Mouse (Mus musculus) heart, adult 2 months (tissue): ENCODE data around the gene Cmip. TPM values are rescaled to one million over a fixed set of nuclear protein-coding genes. Genes with fewer than 3 reads are reported as not detected.

Experiments
- DNase-seq, 2 experiments: peaks; one replicate each; pipeline ENCODE4 v3.0.0; 2021
- H3K27ac ChIP-seq: fragments of 200-600 bp; 2 replicates; pipeline ENCODE4 v1.8.1; 2022
- H3K27me3 ChIP-seq: fragments of 200-500 bp; 2 replicates; pipeline ENCODE4 v1.6.1; 2012; ENCODE audit warnings: mild to moderate bottlenecking, low read length, inconsistent platforms, mixed read lengths; ENCODE audit not compliant: control insufficient read depth, insufficient read depth
- H3K36me3 ChIP-seq: fragments of 200-500 bp; 2 replicates; pipeline ENCODE4 v1.6.1; 2012; ENCODE audit warnings: low read length, inconsistent platforms; ENCODE audit not compliant: control insufficient read depth, insufficient read depth
- H3K4me1 ChIP-seq: fragments of 200-500 bp; 2 replicates; pipeline ENCODE4 v1.6.1; 2011; ENCODE audit warnings: low read length; ENCODE audit not compliant: control insufficient read depth, insufficient read depth
- H3K4me3 ChIP-seq: fragments of 200-600 bp; 2 replicates; pipeline ENCODE4 v1.8.1; 2022
- H3K79me2 ChIP-seq: fragments of 200-500 bp; replicated peaks from 2 replicates; pipeline ENCODE4 v1.6.1; 2012; ENCODE audit warnings: mild to moderate bottlenecking, inconsistent platforms, low read length, moderate library complexity, mixed read lengths; ENCODE audit not compliant: control insufficient read depth, insufficient read depth
- H3K9ac ChIP-seq: fragments of 200-500 bp; 2 replicates; pipeline ENCODE4 v1.6.1; 2012; ENCODE audit warnings: low read depth, mild to moderate bottlenecking, control low read depth, inconsistent platforms, low read length, mixed read lengths
- CTCF ChIP-seq: fragments of 200-600 bp; IDR thresholded peaks from 2 replicates; pipeline ENCODE4 v1.8.1; 2022; ENCODE audit warnings: antibody characterized with exemption, mild to moderate bottlenecking, moderate library complexity
- EP300 ChIP-seq: fragments of 200-500 bp; IDR thresholded peaks from 2 replicates; pipeline ENCODE4 v1.6.1; 2011; ENCODE audit warnings: low read depth, low read length, control low read depth; ENCODE audit not compliant: insufficient read depth
- POLR2A ChIP-seq: fragments of 200-500 bp; IDR thresholded peaks from 2 replicates; pipeline ENCODE4 v1.6.1; 2011; ENCODE audit warnings: mild to moderate bottlenecking, low read depth, low read length, control low read depth; ENCODE audit not compliant: insufficient read depth
- WGBS: fragments of 180-500 bp; shearing (Covaris S2); methylation state at CpG from one replicate; pipeline ENCODE4 v1.1.7; 2018; 5-methylcytosine and 5-hydroxymethylcytosine counted together
- intact Hi-C: fragments of 180-260 bp; cut with DNase I; formaldehyde crosslinking; loops from one replicate; pipeline ENCODE4 v1.15.1; 2025
- polyA plus RNA-seq: library from polyadenylated mRNA; depleted of rRNA; stranded (reverse); fragments of >200 nt; gene quantifications from 2 replicates; pipeline ENCODE4 v1.2.3, GENCODE M21; 2012
- total RNA-seq, 2 experiments: library from RNA; stranded (reverse); gene quantifications; 2 replicates each; pipeline ENCODE4 v1.2.3; 2021

Cmip gene
- total and polyA plus RNA-seq, 3 experiments: 13.6 to 20.8 (median 20.1) TPM

DNA sequence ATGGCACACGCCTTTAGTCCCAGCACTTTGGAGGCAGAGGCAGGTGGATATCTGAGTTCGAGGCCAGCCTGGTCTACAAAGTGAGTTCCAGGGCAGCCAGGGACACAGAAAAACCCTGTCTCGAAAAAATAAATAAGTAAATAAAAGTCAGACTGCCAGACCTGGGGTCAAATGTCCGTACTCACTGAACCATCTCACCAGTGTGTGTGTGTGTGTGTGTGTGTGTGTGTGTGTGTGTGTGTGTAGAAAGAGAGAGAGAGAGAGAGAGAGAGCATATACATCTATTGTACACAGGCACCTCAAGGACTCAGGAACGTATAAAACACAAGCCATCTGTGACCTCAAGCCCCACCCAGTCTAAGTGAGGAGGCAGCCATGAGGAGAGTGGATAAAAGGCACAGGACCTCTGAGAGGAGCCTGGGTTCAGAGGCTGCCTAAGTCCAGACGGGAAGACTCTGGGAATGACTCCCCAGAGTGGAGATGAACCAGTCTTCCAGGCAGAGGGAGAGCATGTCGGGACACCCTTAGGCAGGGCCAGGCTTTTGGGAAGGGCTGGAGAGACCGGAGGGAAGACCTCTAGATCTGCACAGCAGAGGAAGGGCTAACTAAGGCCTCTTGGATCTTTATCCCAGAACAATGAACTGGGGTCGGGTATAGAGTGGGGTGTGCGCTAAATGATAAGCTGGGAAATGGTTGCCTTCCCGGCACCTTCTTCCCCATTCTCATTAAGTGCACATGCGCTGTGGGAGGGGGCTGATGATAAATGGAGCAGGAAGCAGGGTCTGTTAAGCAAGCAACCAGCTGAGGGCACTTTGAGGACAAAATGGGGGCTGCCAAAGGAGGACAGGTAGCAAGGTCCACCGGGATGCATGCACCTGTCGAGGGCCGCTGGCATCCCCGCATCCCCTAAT is 212.8 kb downstream of the Cmip start:
- H3K27ac ChIP-seq: no peak overlapping the region

DNA sequence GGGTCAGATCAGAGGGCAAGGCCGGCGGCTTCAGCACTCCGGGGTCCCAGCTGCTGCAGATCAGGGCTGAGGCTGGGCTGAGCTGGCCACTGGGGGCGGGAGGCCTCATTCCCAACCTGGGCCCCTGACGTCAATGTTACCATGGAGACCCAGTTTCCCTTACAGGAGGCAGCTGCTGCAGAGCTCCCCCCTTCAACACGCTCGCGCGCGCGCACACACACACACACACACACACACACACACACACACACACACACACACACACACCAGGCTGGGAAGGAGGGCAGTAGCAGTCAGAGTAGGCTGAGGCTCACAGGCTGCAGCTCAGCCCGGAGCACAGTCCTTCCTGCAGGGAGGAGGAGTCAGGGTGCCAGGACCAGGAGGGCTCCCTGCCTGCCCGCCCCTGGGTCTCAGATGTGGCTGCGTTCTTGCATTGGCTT is 213.5 kb downstream of the Cmip start:
- H3K27ac ChIP-seq: no peak overlapping the region
- WGBS: 2% methylated on average over 14 of the region's 14 CpGs
- H3K9ac ChIP-seq: no peak overlapping the region

More for the DNA sequence above, 212.8 kb downstream of the Cmip start:
- no peaks in the 10 kb centered on the region for H3K36me3 ChIP-seq
- H3K4me1 ChIP-seq: no peaks in the 10 kb centered on the region; the same call in 1 of the 2 replicates
- TF ChIP-seq EP300 (no peak), CTCF (no peak), POLR2A (no peak)
- DNase-seq: no peak
- H3K79me2 ChIP-seq: no peaks in the 10 kb centered on the region
- H3K27me3 ChIP-seq: no peaks in the 10 kb centered on the region
- H3K9ac ChIP-seq: no peak overlapping the region
- intact Hi-C loops: loop anchor here (5.0 kb wide), 1 partner anchor 162 kb away; no protein-coding TSS in a partner anchor
- H3K4me3 ChIP-seq: no peak overlapping the region
- WGBS: 40% methylated on average over 16 of the region's 16 CpGs

DNA sequence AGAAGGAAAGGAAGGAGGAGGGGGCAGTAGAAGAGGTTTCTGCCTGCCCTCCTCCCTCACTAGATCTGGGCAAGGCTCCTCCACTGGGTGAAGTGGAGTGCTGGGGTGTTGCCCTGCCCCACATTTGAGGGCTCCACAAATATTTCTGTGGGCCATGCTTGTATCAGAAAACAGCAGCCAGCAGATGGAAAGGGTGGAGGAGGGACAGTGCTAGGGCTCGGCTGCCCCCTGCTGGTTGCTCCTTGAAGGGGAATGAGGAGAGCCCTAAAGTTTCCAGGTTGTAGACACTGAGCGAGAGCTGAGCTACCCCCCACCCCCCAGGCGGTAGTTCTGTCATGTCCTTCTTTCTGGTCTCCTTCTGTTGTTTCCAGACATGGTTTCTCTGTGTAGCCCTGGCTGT is 214.3 kb downstream of the Cmip start:
- DNase-seq: peak; percentile 66 to 81
- no peaks in the 10 kb centered on the region for H3K36me3 ChIP-seq
- no peaks in the 10 kb centered on the region for H3K4me1 ChIP-seq
- no peaks in the 10 kb centered on the region for H3K79me2 ChIP-seq
- no peak overlapping the region for H3K27ac ChIP-seq
- H3K27me3 ChIP-seq: no peaks in the 10 kb centered on the region
- intact Hi-C loops: no loop called here
- no peak overlapping the region for H3K9ac ChIP-seq
- no peak overlapping the region for H3K4me3 ChIP-seq
- WGBS: 25% methylated on average over 3 of the region's 3 CpGs
- peak; percentile 86 for TF ChIP-seq CTCF
- TF ChIP-seq EP300: 0 out of 2 replicates have a peak, but pooled peaks have one; percentile 22
- TF ChIP-seq POLR2A: no peak

More for the DNA sequence above, 213.5 kb downstream of the Cmip start:
- TF ChIP-seq CTCF (no peak), EP300 (no peak), POLR2A (no peak)
- Histone ChIP-seq H3K4me1 (no peaks in the 10 kb centered on the region), H3K27me3 (no peaks in the 10 kb centered on the region), H3K4me3 (no peak overlapping the region), H3K79me2 (no peaks in the 10 kb centered on the region), H3K36me3 (no peaks in the 10 kb centered on the region)
- DNase-seq: peak; percentile 58 to 65
- intact Hi-C loops: no loop called here

DNA sequence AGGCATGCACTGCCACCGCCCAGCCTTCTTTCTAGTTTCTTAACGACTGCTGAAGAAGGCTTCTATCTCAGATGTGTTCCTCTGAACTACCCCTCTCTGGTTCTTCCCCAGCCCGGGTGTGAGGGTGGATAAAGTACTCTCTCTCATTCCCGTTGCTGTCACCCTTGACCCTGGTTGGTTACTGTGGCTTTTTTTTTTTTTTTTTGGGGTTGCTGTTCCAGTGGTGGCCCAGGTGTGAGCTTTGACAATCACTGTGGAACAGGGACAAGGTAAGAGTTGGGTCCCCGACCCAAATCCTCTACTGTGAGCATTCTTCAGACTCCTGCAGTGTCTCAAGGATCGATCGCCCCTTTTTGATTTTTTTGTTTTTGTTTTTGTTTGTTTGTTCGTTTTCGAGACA is 214.8 kb downstream of the Cmip start:
- Histone ChIP-seq H3K4me3 (no peak overlapping the region), H3K4me1 (no peaks in the 10 kb centered on the region), H3K27me3 (no peaks in the 10 kb centered on the region), H3K27ac (no peak overlapping the region), H3K79me2 (no peaks in the 10 kb centered on the region), H3K9ac (no peak overlapping the region), H3K36me3 (no peaks in the 10 kb centered on the region)
- WGBS: 70% methylated on average over 9 of the region's 9 CpGs
- TF ChIP-seq POLR2A: no peak
- no peak for DNase-seq
- intact Hi-C loops: loop anchor here (2.0 kb wide), 1 partner anchor 273 kb away; no protein-coding TSS in a partner anchor

DNA sequence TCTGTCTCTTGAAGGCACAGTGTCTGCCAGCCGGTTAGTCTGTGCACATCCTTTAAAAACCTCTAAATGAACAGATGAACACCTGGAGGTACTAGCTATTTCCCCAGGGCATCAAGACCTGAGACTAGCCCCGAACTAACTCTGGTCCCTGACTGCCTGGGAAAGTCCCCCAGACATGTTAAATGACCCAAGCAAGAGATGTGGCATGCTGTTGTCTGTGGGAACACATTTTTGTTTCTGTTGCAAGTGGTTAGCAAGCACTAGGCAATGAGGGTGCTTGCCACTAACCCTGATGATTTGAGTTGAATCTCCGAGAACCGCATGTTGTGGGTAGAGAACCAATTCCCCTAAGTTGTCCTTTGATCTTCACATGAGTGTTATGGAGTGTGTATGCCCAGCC is 215.5 kb downstream of the Cmip start:
- H3K27ac ChIP-seq: no peak overlapping the region
- intact Hi-C loops: loop anchor here (2.0 kb wide), 1 partner anchor 274 kb away; no protein-coding TSS in a partner anchor
- no peaks in the 10 kb centered on the region for H3K4me1 ChIP-seq
- 81% methylated on average over 4 of the region's 4 CpGs for WGBS
- no peaks in the 10 kb centered on the region for H3K27me3 ChIP-seq
- no peak for TF ChIP-seq EP300
- TF ChIP-seq POLR2A: no peak
- TF ChIP-seq CTCF: no peak
- H3K9ac ChIP-seq: no peak overlapping the region
- no peaks in the 10 kb centered on the region for H3K36me3 ChIP-seq
- no peaks in the 10 kb centered on the region for H3K79me2 ChIP-seq
- no peak overlapping the region for H3K4me3 ChIP-seq
- no peak for DNase-seq

DNA sequence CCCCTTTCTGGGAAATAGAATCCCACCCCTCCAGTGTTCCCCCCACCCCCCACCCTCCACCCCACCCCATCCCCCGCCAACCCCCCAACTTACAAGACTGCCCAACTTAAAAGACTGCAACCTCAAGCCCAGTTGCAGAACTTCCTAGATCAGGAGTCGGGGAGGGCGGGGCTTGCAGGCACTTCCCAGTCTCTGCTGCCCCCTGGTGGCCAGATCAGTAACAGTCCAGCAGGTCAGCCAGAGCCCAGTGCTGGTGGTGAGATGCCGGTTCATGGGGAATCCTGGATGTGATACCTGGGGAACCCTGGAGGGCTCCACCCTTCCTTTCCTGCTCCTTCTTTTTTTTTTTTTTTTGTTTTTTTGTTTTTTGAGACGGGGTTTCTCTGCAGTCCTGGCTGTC is 218.1 kb downstream of the Cmip start:
- no peaks in the 10 kb centered on the region for H3K36me3 ChIP-seq
- H3K4me1 ChIP-seq: no peaks in the 10 kb centered on the region
- H3K4me3 ChIP-seq: no peak overlapping the region
- no peaks in the 10 kb centered on the region for H3K27me3 ChIP-seq
- intact Hi-C loops: loop anchor here (1.0 to 5.0 kb wide), 4 partner anchors 92 to 533 kb away; partner anchors contain the start of gene Atmin
- 0% methylated on average over 5 of the region's 5 CpGs for WGBS
- H3K9ac ChIP-seq: no peak overlapping the region
- DNase-seq: peak; percentile 88 to 93
- H3K27ac ChIP-seq: no peak overlapping the region
- no peaks in the 10 kb centered on the region for H3K79me2 ChIP-seq
- TF ChIP-seq EP300 (peak; percentile 86), CTCF (peak; percentile 80), POLR2A (no peak)
